Mouse (Mus musculus): Measurements from ENCODE around the gene March5.
"Not testable (repeated sequence)": the region's sequence is repeated elsewhere in the genome, so short reads cannot be mapped to it uniquely, and the experiment has no call there.

March5 gene

DNA sequence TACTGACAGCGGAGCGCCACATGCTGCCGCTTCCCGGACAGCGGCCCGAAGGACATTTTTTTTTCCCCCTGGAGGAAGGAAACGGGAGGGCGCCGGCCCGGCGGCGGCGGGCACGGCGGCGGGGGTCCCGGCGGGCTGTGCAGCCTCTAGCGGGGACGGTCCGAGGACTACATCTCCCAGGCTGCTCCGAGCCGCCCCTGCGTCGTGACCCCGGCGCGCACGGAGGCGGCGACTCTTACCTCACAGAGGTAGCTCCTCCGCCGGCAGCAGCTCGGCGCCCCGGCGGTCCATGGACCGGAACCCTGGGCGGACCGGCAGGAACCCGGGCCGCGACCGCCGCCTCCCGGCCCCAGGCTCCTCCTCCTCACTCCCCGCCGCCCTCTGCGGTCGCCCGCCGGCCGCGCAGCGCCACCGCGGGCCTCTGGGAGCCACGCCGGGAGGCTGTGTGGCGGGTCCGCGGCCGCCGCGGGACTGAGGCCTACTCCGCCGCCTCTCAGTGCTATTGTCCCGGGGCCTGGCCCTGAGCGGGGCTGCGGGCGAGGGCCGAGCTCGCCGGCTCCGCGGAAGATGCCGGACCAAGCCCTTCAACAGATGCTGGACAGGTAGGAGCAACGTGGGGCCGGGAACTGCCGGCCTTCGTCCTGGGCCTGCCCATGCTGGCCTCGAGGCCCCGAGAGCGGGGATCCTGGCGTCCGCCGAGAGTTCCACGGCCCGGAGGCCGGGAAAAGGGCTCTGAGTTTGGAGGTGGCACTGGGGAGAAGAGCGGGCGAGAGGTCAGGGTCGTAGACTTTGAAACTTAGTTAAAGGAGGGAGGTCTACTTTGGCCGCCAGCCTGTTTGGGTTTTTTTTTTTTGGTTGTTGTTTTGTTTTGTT lies at the start of gene March5:
March5 (plus strand) TSS at position 241 of the 873 bp plus-strand sequence.
- peak; percentile 93 for DNase-seq (ENCODE audit: low spot score)

DNA sequence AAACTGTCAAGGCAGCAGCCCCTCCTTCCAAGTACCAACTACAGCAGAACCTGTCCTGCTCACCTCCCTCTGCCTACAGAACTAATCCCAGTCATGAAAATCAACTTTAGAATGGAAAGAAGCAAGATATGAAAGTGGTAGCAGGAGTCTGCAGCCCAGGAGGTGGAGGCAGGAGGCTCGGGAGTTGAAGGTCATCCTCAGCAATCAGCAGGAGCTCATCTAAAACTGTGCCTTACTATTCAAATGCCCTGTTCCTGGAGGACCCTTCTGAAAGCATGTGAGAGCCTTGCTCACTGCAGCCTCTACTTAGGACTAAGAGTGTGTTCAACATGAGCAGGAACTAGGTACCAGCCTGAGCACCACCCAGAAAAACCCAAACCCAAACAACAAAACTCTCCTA lies 35.2 kb upstream of the March5 start:
- no peak for DNase-seq (ENCODE audit: low spot score)

DNA sequence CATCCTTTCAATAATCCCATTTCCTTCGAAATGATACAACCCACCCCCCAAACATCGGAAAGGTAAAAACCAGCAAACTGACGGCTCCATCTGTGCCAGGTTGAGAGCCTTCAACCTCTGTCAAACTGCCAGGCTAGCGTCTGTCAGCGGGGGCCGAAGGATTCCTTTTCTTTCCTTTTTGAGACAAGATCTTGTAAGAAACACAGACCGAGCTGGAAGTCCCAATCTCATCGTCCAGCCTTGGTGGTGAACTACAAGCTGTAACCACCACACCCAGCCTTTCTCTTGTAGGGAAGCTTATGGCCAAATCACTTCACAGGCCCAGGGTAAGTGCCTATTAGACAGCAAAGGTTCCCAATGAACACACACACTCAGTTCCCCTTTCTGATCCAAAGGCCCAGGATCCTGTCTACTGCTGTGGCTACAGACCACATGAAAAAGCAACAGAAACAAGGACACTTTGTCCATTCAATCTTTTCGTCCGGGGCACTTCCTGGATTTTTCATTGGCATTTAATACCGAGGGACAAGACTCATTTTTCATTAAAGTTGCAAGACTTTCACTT lies 34.7 kb upstream of the March5 start:
- no peak for DNase-seq (ENCODE audit: low spot score)

DNA sequence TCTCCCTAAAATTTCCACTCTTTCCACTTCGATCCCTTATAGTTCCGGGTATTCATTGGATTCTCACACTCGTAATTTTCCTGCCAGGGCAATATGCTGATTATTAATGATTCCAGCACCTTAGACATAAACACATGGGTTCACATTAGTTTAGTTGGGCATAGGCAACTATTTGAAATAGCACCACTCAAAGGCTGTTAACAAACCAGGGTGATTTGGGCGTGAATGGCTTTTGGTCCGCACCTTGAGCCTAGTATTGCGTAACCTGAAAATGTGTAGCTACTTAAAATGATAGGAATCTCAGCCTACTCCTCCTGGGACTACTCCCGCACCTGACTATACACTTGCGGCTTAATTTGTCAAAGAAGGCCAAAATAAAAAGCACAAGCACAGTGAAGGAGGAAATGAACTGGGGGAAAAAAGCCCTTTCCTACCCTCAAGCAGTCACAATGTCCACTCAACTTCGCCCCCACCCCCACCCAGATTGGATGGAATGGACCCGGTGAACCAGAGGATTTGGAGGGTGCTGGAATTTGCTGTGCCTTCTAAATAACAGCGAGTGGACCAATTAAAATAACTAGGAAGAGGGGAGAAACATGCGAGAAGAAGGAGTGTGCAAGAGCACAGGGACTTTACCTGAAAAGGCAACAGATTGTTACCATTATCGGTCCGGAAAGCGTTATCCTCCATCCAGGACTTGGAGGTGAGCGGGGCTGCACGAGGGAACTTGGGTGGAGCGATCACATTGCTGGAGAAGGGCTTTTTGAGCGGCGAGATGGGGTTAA lies 33.8 kb upstream of the March5 start:
- DNase-seq (ENCODE audit: low spot score): peak; percentile 34

DNA sequence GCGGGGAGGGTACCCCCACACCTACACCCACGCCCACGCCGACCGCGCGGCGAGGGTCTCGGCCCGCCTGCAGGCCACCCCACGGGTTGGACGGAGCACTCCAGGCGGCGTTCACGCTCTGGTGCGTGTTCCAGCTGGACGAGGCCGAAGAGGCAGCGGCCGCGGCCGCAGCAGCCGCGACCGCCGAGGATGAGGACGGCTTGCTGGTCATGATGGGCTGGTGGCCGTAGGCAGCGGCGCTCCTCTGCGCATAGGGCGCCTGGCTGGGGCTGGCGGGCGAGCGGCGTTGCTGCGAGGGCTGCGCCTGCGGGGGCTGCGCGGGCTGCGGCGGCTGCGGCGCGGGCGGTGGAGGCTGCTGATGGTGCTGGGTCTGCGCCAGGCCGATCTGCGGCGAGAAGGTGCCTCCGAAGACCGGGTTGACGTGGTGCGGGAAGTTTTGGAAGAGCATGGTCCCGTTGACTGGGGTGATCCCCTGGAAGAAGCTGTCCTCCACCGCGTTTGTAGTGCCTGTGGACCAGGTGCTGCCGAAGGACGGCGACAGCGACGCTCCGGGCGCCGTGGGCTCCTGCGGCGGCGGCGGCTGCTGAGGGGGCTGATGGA lies 33.1 kb upstream of the March5 start:
- DNase-seq (ENCODE audit: low spot score): peak; percentile 64

DNA sequence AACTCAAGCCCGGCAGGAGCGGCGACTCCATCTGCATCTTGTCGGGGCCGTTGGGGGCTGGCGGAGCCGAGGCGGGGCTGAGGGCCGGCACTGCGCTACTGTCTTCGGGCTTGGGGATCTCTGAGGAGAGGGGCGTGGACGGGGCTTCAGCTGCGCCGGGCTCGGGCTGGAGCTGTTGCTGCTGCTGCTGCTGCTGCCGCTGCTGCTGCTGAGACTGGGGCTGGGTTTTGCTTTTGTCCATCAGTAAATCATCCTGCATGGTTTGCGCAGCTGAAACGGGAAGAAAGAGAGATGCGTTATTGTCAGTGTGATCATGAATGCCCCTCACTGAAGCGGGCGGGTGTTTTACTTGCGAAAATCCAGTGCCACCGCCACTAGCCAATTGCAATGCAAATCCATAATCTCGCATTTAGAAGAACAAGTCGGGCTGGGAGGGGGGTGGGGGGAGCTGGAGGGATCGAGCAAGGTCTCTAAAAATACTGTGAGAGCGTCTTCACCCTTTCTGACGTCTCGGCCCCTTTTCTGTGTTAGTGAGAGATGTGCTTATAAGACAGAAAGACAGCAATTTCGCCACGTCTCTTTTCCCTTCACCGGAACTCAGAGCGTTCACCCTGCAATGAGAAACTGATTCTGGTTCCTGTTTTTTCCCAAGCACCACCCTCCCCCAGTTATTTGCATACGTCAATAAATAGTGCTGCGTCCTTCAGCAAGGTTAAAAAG lies 32.5 kb upstream of the March5 start:
- DNase-seq (ENCODE audit: low spot score): peak; percentile 77

DNA sequence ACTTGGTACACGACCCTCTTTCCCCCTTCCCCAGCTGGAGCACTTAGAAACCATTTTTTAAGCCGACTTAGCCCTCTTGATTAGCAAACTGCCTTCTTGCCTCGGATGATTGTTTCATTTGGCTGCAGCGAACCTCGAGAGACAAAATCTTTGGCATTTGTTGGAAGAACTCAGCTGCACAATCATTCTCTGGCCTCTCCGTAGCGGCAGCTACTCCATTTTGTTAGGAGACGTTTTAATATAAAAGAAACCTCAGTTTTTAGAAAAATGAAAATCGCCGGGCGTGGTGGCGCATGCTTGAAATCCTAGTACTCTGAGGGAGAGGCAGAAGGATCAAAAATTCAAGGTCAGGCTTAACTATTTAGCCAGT lies 31.9 kb upstream of the March5 start:
- no peak for DNase-seq (ENCODE audit: low spot score)

DNA sequence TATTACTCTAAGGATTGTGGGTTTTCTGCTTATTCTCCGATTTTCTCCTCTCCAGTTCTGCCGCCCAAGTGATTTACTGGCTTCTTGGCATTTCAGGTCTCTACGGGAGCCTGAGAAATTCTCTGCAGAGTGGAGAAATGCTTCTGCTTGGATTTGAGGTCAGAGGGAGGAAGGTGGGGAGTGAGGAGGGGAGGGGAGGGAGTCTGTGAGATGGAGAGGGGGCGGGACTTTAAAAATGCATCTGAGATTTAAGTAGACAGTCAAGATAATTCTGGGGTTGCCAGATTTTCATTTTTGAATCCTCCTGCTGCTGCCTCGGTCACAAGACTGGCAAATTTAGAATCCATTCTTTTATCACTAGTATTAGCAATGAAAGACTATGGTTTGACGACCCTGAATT lies 31.4 kb upstream of the March5 start:
- peak; percentile 24 for DNase-seq (ENCODE audit: low spot score)

DNA sequence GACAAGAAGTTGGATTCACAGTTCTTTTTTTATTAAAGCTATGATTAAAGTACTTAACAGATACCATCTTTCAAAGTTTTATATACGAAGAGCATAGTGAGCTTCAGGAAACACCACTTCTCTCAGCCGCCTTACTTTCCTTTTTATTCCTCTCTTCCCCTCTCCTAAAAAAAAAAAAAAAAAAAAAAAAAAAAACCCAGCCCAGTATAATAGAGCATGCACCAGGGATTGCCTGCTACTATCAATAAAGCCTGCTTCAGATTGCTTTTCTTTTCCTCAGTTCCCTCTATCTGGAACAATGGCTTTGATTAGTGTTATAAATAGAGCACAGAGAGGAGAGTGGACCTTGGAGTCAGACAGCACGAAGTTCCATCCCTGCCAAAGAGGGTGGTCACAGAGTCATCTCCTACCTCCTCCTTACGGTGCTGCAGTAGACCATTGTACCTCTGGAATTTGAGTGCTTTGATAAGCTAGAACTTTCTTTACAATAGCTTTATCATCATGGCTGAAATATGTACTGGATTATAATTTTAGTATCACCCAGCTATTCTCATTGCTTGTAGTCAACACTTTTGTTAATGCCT lies 30.4 kb upstream of the March5 start:
- no peak for DNase-seq (ENCODE audit: low spot score)

DNA sequence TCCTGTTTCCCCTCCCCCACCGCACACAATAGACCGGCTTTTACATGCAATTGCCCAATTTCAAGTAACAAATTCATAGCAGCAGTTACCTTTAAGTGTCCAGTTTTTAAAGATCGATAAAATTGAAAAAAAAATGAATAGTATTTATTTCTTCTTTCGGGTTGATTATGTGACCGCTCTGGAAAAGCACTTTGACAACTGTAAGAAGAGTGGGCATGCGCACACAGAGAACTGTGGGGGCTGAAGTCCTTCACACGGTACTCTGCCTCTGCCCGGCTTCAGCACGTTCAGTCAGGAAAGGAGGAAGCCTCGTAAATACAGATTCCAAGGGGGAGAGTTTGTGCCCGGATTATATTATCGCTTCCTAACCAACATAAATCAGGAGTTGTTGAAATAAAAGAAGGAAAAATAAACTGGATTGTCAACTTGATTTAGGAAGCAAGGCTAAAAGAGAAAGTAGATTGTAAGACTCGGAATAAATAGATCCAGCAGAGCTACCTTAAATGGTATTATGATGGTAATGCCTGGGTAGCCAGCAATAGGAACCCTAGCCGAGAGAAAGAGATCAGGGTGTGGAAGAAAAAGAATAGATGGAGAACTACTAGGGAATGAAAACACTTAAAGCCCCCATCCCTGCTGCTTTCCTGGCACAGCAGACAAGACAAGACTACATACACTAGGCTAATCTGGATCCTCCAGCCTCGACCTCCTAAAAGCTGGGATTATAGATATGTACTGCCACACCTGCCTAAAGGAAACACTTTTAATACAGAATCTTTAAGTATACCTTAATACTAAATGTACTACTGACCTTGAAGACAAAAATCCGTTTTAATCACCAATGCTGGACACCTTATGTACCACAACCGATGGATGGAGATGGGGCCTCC lies 29.3 kb upstream of the March5 start:
- peak; percentile 84 for DNase-seq (ENCODE audit: low spot score)

DNA sequence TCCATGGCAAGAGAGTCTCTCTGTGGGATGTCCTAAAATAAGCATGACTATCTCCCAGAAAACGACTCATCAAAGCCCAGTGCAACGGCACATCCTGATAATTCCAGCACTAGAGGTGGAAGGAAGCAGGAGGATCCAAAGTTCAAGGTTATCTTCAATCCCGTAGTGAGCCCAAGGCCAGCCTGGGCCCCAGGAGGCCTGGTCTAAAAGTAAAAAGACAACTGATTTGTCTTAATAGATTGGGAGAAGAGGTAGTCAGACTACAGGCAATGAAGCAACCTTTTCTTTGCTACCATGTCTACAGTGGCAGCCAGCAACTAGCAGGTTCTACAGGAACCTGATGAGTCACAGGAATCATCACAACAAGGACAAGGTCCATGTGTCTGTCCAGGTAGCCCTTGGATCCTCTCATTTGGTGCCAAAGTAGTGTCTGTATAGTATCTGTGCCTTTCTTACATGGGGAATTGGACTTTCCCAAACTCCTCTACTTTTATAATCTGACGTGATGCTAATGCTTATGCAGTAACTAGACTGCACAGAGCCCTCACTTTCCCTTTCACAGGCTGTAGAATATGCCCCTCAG lies 18.9 kb upstream of the March5 start:
- no peak for DNase-seq (ENCODE audit: low spot score)

DNA sequence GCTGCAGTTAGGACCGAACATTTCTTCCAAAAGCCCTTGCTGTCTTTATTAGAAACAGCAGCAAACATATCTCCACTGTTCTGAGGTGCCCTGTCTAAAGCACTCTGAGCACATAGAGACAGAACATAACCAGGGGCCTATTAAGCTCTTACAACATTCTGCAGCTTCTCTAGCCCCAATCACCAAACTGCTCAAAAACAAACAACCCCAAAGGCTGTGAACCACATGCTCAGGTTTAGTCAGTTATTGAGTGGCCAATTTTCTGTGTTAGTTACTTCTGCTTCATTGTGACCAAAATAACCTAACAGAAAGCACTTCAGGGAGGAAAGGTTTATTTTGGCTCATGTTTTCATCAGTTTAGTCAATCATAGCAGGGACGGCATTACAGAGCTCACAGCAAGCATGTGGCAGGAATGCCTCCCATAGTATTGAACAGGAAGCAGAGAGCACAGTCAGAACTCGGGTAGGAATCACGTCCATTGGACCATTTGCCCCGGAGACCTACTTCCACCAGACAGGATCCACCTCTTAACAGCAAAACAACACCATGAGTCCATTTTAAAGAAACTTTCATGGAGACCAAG lies 14.8 kb upstream of the March5 start:
- DNase-seq (ENCODE audit: low spot score): no peak

DNA sequence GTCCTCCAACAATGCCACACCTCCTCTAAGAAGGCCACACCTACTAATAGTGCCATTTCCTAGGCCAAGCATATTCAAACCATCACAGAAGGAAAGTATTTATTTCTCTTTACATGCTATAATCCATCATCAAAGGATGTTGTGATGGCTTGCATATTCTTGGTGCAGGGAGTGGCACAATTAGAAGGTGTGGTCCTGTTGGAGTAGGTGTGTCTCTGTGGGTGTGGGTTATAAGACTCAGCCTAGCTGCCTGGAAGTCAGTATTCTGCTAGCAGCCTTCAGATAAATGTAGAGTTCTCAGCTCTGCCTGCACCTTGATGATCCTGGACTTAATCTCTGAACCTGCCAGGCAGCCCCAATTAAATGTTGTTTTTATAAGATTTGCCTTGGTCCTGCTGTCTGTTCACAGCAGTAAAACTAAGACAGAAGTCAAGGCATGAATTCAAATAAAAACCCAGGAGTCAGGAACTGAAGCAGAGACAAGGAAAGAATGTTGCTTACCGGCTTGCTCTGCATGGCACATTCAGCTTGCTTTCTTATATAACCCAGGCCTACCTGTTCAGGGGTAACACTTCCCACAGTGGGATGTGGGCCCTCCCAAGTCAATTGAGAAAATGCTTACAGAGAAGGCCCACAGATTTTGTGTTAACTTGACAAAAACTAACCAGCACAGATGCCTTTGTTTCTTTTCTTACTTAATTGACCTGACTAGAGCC lies 9.0 kb upstream of the March5 start:
- DNase-seq (ENCODE audit: low spot score): no peak

DNA sequence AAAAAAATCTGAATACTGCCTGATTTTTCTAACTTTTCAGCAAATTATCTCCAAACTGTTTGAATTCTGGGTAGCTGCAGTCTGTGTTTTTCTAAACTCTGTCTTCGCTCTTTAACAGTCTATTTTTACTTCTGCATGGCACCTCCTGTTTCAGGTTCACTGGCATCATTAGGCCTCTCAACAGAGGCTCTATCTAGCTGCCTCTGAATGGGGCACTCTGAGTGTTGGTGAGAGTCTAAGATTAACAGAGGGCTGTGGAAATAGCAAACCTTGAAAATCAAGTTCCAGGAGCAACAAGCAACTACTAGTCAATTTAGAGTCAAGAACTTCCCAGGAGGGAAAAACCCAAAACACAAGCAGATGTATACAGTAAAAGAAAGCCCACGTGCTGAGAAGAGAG lies 7.5 kb upstream of the March5 start:
- DNase-seq (ENCODE audit: low spot score): no peak

DNA sequence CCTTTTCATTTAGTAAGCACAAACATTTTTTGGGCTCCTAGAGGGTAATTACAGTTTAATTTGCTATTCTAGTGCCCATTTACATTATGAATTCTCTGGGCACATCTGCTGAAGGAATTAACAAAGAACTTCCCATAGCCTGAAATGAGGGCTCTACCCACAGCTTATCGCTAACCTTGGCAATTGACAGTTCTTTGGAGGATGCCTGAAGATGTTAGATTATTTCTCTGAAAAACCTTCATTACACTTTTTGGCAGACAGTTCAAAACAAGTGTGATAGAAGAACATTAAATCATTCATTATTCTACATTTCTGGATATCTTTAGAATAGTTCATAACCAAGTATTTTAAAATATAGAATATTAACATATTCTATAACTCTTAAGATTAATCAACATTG lies 4.0 kb upstream of the March5 start:
- DNase-seq (ENCODE audit: low spot score): no peak

DNA sequence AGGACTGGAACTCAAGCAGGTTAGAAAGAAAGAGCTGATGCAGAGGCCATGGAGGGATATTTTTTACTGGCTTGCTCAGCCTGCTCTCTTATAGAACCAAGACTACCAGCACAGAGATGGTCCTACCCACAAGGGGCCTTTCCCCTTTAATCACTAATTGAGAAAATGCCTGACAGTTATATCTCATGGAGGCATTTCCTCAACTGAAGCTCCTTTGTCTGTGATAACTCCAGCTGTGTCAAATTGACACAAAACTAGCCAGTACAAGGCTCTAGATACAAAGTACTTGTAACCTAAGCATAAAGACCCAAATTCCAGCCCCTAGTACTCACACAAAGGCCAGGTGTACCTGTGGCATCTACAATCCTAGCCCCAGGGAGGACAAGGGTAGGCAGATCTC lies 2.2 kb upstream of the March5 start:
- not testable (repeated sequence) for DNase-seq (ENCODE audit: low spot score)

DNA sequence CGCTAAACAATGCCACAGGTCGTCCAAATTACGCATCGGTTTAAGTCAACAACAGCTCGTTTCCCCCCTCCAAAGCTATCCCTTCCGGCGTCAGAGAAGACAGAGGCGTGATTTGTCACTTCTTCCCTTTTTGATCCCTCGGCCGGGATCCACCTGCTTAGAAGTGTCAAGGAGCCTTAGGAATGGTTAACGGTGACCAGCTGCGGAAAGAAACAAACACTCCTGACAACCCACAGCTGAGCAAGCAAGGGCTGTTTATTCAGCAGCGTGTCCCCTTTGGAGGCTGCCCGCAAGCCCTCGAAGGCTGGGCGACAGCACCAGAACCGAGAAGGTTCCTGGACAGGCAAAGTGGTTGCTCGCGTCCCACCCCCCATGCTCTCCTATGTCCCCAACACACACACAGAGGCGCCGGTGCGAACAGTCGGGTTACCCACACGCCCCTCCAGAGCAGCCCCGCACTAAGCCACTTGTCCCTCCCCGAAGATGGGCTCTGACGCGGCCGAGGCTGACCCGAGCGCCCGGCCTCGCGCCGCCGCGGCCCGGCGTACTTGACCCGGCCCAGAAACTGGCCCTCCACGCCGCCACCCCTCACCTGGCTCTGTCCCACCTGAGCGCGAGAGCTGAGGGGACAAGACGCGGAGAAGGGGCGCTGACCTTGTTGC lies 571 bp upstream of the March5 start:
- peak; percentile 62 for DNase-seq (ENCODE audit: low spot score)

DNA sequence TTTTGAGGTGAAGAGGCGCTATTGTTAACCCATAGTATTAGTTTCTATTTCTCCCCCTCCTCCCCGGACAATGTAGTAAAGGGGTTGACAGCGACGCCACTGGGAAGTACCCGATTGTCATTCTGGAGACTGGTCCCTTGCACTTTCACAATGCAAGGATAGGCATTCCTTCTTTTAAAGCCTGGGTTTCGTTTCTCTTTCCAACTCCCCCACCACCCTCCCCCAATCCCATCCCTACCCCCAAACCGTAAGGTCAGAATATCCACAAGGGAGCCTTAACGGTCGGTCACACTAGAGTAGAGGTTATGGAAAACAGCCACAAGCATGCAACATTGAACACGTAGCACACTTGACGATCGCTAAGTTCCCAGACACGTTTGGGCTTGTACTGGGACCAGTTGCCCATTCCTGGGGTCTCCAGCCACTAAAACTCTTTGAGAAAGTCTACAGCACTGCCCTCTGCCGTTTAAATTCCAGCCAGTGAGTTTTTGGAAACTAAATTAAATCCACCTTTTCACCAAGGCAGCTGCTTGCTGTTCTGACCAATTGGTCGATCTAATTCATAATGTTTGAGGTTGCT lies 923 bp downstream of the March5 start, which contains the start of gene Cpeb3:
Cpeb3 (minus strand) TSS at position 426 of the 580 bp plus-strand sequence.
- peak; percentile 75 for DNase-seq (ENCODE audit: low spot score)

Data from embryo, embryonic 10 days (tissue).